Mouse (Mus musculus) liver, postnatal 0 days (tissue): ENCODE data around the gene P2ry14. TPM values are rescaled to one million over a fixed set of nuclear protein-coding genes. Genes with fewer than 3 reads are reported as not detected.
"Not testable (repeated sequence)": the region's sequence is repeated elsewhere in the genome, so short reads cannot be mapped to it uniquely, and the experiment has no call there.

ENCODE experiments used
- ATAC-seq: fragments of 200-750 bp; cut with Nextera tagmentation; 2 replicates; pipeline ENCODE4 v1.8.0; 2017; ENCODE audit warnings: mild to moderate bottlenecking, moderate library complexity
- DNase-seq: peaks from one replicate; pipeline ENCODE4 v3.0.0-alpha.2; 2016
- H3K27ac ChIP-seq: fragments of 300-500 bp; sonication (generic); 2 replicates; pipeline ENCODE4 v1.5.1; 2014; ENCODE audit warnings: antibody characterized with exemption, moderate library complexity, mild to moderate bottlenecking, low read depth
- H3K27me3 ChIP-seq: fragments of 300-500 bp; sonication (generic); 2 replicates; pipeline ENCODE4 v1.6.1; 2014; ENCODE audit warnings: low read length, control low read depth, mixed read lengths; ENCODE audit not compliant: insufficient read depth
- H3K36me3 ChIP-seq: fragments of 300-500 bp; sonication (generic); replicated peaks from 2 replicates; pipeline ENCODE4 v1.6.1; 2014; ENCODE audit warnings: mild to moderate bottlenecking, control low read depth, low read length, moderate library complexity, mixed read lengths; ENCODE audit not compliant: insufficient read depth
- H3K4me1 ChIP-seq: fragments of 300-500 bp; sonication (generic); 2 replicates; pipeline ENCODE4 v1.6.1; 2014; ENCODE audit warnings: antibody characterized with exemption, mild to moderate bottlenecking, control low read depth; ENCODE audit not compliant: insufficient read depth
- H3K4me2 ChIP-seq: fragments of 300-500 bp; sonication (generic); 2 replicates; pipeline ENCODE4 v1.6.1; 2014; ENCODE audit warnings: low read depth, mild to moderate bottlenecking, low read length, moderate library complexity, mixed read lengths
- H3K4me3 ChIP-seq: fragments of 300-500 bp; sonication (generic); 2 replicates; pipeline ENCODE4 v1.5.1; 2014; ENCODE audit warnings: low read depth, low read length
- H3K9ac ChIP-seq: fragments of 300-500 bp; sonication (generic); replicated peaks from 2 replicates; pipeline ENCODE4 v1.6.1; 2014; ENCODE audit warnings: mild to moderate bottlenecking, moderate library complexity
- H3K9me3 ChIP-seq: fragments of 300-500 bp; sonication (generic); 2 replicates; pipeline ENCODE4 v1.6.1; 2016; ENCODE audit warnings: mild to moderate bottlenecking, control low read depth, low read length, mixed read lengths
- CTCF ChIP-seq: sonication (generic); IDR thresholded peaks from 2 replicates; pipeline ENCODE4 v1.5.1; 2016; ENCODE audit warnings: antibody characterized with exemption, low read depth
- EP300 ChIP-seq: IDR thresholded peaks from 2 replicates; pipeline ENCODE4 v1.6.1; 2016; ENCODE audit warnings: antibody characterized with exemption, low read depth, mild to moderate bottlenecking
- WGBS: fragments of 180-500 bp; shearing (Covaris S2); extraction: QIAGEN DNeasy Blood & Tissue Kit; methylation state at CpG from one replicate; pipeline ENCODE4 v1.1.7; 2014; ENCODE audit not compliant: insufficient replicate concordance; 5-methylcytosine and 5-hydroxymethylcytosine counted together
- polyA plus RNA-seq: library from polyadenylated mRNA; unstranded; fragments of >200 nt; fragmentation: Nextera tagmentation; extraction: Ambion mirVana; gene quantifications from 2 replicates; pipeline ENCODE4 v1.2.1, GENCODE M21; 2015

Gene P2ry14
- polyA plus RNA-seq, 1 experiment from 2014 or later = 9.4 TPM

DNA sequence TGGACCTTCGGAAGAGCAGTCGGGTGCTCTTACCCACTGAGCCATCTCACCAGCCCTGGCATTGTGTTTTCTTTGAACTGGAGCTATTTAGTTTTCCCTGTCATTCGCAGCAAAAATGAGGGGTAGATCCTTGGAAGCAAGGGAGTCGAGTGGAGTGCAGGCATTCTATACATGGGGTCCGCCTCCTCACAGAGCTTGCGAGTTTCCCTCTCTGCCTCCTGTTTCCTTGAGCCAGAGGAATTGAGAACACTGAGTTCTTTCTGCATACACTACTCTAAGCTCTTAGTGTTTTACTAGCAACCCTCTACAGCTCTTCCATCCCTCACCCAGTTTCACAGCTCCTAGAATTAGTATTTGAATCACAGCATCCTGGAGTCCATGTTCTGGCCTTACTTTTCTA lies 2.0 kb upstream of the P2ry14 start:
- DNase-seq (no peak), ATAC-seq (no peak)
- TF ChIP-seq EP300 = no peak
- no peak for TF ChIP-seq CTCF
- H3K4me1 ChIP-seq = 0 out of 2 replicates have a peak, but pooled peaks cover 2% of the 10 kb centered on the region
- no peak overlapping the region for H3K4me2 ChIP-seq
- H3K9ac ChIP-seq = no peak overlapping the region
- H3K27me3 ChIP-seq = no peaks in the 10 kb centered on the region
- no peak overlapping the region for H3K27ac ChIP-seq
- WGBS = 83% methylated on average over 6 of the region's 6 CpGs
- H3K36me3 ChIP-seq = no peaks in the 10 kb centered on the region
- no peaks in the 10 kb centered on the region for H3K9me3 ChIP-seq
- no peak overlapping the region for H3K4me3 ChIP-seq

DNA sequence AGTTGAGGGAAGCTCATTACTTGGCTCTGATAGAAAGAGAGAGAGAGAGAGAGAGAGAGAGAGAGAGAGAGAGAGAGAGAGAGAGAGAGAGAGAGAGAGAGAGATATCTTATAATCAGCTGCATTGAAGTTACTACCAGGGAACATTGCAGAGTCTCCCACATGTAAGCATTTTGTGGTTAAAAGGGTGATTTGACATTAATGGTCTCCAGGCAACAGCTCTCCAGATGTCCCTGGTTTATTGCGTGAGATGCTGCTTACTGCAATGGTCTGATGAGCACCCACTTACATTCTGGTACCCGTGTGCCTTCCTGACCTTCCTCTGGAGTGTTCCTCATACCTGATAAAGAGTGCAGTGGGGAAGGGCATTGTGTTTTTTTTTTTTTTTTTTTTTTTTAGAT lies 1.5 kb upstream of the P2ry14 start:
- ATAC-seq = no peak

DNA sequence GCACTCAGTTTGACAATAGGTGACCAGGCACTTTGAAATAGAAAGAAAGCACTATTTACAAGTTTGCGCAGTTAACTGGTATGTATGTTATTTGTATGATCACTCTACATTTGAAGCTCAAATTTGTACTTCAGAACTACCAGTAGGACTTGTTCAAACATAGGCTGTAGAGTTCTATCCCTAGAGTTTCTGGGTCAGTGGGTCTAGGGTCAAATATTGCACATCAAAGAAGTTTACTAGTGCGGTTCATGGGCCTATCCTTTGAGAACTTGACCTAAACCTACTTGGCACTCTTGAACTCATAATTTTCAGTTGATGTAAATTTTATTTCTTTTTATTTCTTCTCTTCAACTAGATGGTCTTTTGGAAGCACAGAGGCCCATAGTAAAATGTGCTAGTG lies 2.8 kb downstream of the P2ry14 start:
- no peak overlapping the region for H3K27ac ChIP-seq
- peaks cover 5% of the 10 kb centered on the region; the same call in 1 of the 2 replicates for H3K4me1 ChIP-seq
- DNase-seq (no peak), ATAC-seq (peak; percentile 70; the same call in 1 of the 2 replicates)
- no peak overlapping the region for H3K4me2 ChIP-seq
- no peak overlapping the region for H3K4me3 ChIP-seq
- 74% methylated on average over 2 of the region's 2 CpGs for whole genome bisulfite sequencing
- no peaks in the 10 kb centered on the region for H3K9me3 ChIP-seq
- no peak overlapping the region for H3K9ac ChIP-seq
- no peaks in the 10 kb centered on the region for H3K36me3 ChIP-seq
- TF ChIP-seq EP300 (no peak), CTCF (no peak)
- H3K27me3 ChIP-seq = no peaks in the 10 kb centered on the region

More for the DNA sequence above, 1.5 kb upstream of the P2ry14 start:
- no peak for DNase-seq
- Histone ChIP-seq H3K4me1 (0 out of 2 replicates have a peak, but pooled peaks cover 2% of the 10 kb centered on the region), H3K27me3 (no peaks in the 10 kb centered on the region), H3K4me3 (no peak overlapping the region), H3K36me3 (no peaks in the 10 kb centered on the region), H3K4me2 (no peak overlapping the region), H3K9ac (no peak overlapping the region), H3K9me3 (no peaks in the 10 kb centered on the region), H3K27ac (no peak overlapping the region)
- 50% methylated on average over 2 of the region's 2 CpGs for WGBS
- TF ChIP-seq EP300 (no peak), CTCF (no peak)

DNA sequence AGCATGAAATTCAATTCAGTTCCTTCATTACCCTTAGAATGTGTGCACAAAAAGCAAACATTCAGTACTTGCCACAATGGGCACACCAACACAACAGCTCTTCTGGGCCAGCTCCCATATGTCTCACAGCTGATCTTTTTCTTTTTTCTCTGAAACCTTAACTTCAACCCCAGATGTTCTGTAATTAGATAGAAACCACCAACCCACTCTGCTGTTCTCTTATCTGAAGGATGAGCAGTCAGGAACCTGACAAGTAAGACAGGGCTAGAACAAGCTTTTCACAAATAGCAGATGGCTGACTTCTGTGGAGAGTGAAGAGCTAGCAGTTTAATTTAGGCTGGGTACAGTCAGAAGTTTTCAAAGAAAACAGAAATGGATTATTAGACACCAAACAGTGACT lies 3.8 kb downstream of the P2ry14 start:
- Histone ChIP-seq H3K4me2 (no peak overlapping the region), H3K27ac (no peak overlapping the region), H3K9me3 (no peaks in the 10 kb centered on the region), H3K9ac (no peak overlapping the region), H3K4me1 (peaks cover 5% of the 10 kb centered on the region; the same call in 1 of the 2 replicates), H3K36me3 (no peaks in the 10 kb centered on the region), H3K27me3 (no peaks in the 10 kb centered on the region), H3K4me3 (no peak overlapping the region)
- ATAC-seq (no peak), DNase-seq (no peak)
- TF ChIP-seq EP300 (no peak), CTCF (no peak)

DNA sequence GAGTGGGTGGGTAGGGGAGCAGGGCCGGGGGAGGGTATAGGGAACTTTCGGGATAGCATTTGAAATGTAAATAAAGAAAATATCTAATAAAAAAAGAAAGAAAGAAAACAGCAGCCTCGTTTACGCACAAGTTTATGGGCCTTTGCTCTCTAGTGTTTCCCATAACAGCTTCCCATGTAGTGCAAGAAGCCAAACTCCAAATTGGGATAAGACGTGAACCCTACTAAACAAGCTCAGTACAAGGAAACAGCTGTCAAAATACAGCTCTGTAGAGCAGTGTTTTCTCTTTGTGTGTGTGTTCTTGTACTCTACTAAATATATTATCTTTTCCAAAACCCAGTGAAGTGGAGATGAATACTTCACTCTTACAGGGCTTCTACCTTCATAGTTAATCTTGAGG lies 8.2 kb downstream of the P2ry14 start:
- no peak for DNase-seq
- H3K9ac ChIP-seq = no peak overlapping the region
- H3K4me1 ChIP-seq = peaks cover 3% of the 10 kb centered on the region; the same call in 1 of the 2 replicates
- no peaks in the 10 kb centered on the region for H3K27me3 ChIP-seq
- 68% methylated on average over 5 of the region's 5 CpGs for WGBS
- no peak for ATAC-seq
- H3K27ac ChIP-seq = no peak overlapping the region
- H3K9me3 ChIP-seq = no peaks in the 10 kb centered on the region
- H3K4me3 ChIP-seq = no peak overlapping the region
- TF ChIP-seq EP300 = no peak
- TF ChIP-seq CTCF = no peak
- no peaks in the 10 kb centered on the region for H3K36me3 ChIP-seq
- H3K4me2 ChIP-seq = no peak overlapping the region

DNA sequence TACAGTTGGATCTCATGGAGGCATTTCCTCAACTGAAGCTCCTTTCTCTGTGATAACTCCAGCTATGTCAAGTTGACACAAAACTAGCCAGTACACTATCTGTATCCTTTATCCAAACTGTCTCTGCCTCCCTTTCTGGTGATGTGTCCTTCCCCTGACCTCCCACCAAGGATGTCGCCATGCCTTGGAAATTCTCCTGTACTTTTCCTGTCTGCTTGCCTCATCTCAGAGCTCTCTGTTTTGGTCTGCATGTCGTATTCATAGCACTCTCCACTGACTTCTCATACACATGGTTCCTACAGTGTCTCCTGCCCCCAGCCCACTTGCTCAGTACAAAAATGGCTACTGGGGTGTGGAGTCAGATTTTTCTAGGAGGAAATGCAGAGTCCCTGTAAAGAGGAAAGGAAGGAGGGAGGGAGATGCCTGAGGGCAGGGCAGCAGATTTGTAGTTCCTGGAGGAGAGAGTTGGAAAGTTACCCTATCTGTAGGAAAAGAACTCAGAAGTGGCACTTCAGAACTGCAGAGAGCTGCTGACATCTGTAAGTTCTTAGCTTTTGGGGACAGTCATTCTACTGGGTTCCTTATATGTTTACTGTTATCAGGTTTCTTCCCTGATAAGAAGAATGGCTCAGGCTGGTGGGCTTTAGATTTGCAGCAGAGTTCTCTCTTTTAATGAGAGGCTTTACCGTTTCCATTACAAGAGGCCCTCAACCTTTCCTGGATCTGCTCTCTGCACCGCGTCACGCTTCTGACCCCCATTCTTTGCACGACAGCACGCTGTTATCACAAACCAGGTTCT lies 11.7 kb downstream of the P2ry14 start:
- Histone ChIP-seq H3K4me2 (no peak overlapping the region), H3K9me3 (no peaks in the 10 kb centered on the region), H3K27me3 (no peaks in the 10 kb centered on the region), H3K9ac (no peak overlapping the region), H3K4me3 (no peak overlapping the region), H3K4me1 (no peaks in the 10 kb centered on the region), H3K27ac (no peak overlapping the region), H3K36me3 (no peaks in the 10 kb centered on the region)
- DNase-seq (no peak), ATAC-seq (no peak)
- WGBS = 57% methylated on average over 8 of the region's 8 CpGs
- TF ChIP-seq CTCF = no peak
- no peak for TF ChIP-seq EP300

DNA sequence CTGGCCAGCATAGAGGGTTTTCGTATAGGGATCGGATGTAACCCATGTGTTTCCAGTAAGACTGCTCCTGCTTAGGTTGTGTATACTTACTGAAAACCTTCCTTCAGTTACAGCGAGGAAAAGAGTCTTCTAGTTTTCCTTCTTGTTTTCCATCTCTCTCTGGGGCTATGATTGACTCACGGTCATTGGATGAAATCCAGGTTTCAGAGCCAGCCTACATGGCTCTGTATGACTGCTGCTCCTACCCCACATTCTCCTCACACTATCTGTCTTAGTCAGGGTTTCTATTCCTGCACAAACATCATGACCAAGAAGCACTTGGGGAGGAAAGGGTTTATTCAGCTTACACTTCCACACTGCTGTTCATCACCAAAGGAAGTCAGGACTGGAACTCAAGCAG lies 12.5 kb downstream of the P2ry14 start:
- H3K4me2 ChIP-seq, H3K4me3 ChIP-seq, DNase-seq, H3K4me1 ChIP-seq, H3K9ac ChIP-seq, H3K9me3 ChIP-seq, H3K36me3 ChIP-seq, ATAC-seq, H3K27me3 ChIP-seq, H3K27ac ChIP-seq: not testable (repeated sequence)
- WGBS = 80% methylated on average over 4 of the region's 4 CpGs
